Mouse (Mus musculus): ENCODE results near the gene Cacna2d1.

- TF ChIP-seq CTCF (IDR thresholded peaks at IDR 0.05; ENCODE audit: borderline replicate concordance, control insufficient read depth, extremely low read depth, insufficient read depth, low read length, poor library complexity) (no peak), POLR2A (IDR thresholded peaks at IDR 0.05; ENCODE audit: control insufficient read depth, extremely low read depth, insufficient read depth, low read length, poor library complexity) (no peak)
Measured at GRCm38 (mm10) chr5:16163270-16163669, 228.8 kb downstream of the Cacna2d1 start.

All from thymus, adult 2 months (tissue).